Mouse (Mus musculus): ENCODE results near the gene Prima1. TPM values are rescaled to one million over a fixed set of nuclear protein-coding genes. Genes with fewer than 3 reads are reported as not detected.

Prima1 gene
- total and polyA plus RNA-seq, 2 experiments from 2014 or later = not detected

DNA sequence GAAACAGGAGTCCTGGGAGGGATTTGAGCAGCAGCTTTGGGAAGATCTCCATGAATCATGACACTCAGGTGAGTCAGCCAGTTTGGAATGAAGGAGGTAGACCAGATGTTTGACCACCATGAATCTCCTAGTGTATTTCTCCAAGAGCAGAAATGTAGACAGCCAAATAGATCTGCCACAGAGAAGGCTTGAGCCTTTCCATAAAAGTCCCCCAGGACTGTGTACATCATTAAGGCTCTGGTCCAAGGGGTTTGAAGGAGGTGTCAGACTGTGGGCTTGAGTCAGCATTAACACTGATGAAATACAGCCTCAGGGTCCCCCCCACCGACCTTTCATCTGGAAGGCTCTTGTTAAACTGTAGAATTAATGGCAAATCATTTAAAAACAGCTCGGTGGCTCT lies 39.5 kb upstream of the Prima1 start:
- H3K9me3 ChIP-seq (replicated peaks; ENCODE audit: control insufficient read depth, low read length) = no peaks in the 10 kb centered on the region
- DNase-seq (ENCODE audit: low spot score) = no peak
- no peak for ATAC-seq (ENCODE audit: insufficient read depth, low read depth)
- no peak overlapping the region for H3K4me2 ChIP-seq (ENCODE audit: low read depth, low read length)
- WGBS = 46% methylated on average over 2 of the region's 2 CpGs
- H3K27ac ChIP-seq (ENCODE audit: low read depth) = no peak overlapping the region
- peaks cover 10% of the 10 kb centered on the region; the same call in 1 of the 2 replicates for H3K27me3 ChIP-seq (ENCODE audit: control insufficient read depth, insufficient read depth, low read length)
- TF ChIP-seq EP300 (IDR thresholded peaks at IDR 0.05; ENCODE audit: low read depth) = no peak
- TF ChIP-seq CTCF (IDR thresholded peaks at IDR 0.05; ENCODE audit: low read depth) = no peak
- no peaks in the 10 kb centered on the region for H3K36me3 ChIP-seq (replicated peaks; ENCODE audit: control insufficient read depth, insufficient read depth, low read length)
- no peaks in the 10 kb centered on the region for H3K4me1 ChIP-seq (ENCODE audit: control insufficient read depth, insufficient read depth)
- no peak overlapping the region for H3K4me3 ChIP-seq (ENCODE audit: low read depth, low read length)
- H3K9ac ChIP-seq (replicated peaks; ENCODE audit: low read depth, low read length) = no peak overlapping the region

DNA sequence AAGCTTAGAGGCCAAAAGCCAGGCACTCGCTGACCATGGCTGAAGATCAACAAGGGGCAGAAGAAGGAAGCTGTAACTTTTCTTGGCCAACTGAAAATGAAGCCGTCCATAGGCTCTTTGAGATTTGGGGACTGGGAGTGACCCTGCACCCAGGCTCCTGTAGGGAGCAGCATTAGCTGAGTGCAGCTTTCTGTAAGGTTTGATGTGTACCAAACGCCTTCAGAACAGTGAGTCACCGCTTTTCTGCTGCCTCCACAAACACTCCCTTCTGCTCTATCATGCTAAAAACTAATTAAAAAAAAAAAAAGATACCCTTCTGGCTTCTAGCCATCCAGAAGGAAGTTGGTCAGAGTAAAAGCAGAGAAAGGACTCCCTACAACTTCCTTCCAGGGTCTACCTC lies 34.5 kb upstream of the Prima1 start:
- no peaks in the 10 kb centered on the region for H3K36me3 ChIP-seq (replicated peaks; ENCODE audit: control insufficient read depth, insufficient read depth, low read length)
- ATAC-seq (ENCODE audit: insufficient read depth, low read depth) (no peak), DNase-seq (ENCODE audit: low spot score) (no peak)
- WGBS = 65% methylated on average over 4 of the region's 4 CpGs
- H3K27ac ChIP-seq (ENCODE audit: low read depth) = no peak overlapping the region
- H3K27me3 ChIP-seq (ENCODE audit: control insufficient read depth, insufficient read depth, low read length) = peaks cover 4% of the 10 kb centered on the region; the same call in 1 of the 2 replicates
- H3K4me2 ChIP-seq (ENCODE audit: low read depth, low read length) = no peak overlapping the region
- no peak for TF ChIP-seq EP300 (IDR thresholded peaks at IDR 0.05; ENCODE audit: low read depth)
- no peak for TF ChIP-seq CTCF (IDR thresholded peaks at IDR 0.05; ENCODE audit: low read depth)
- no peak overlapping the region for H3K4me3 ChIP-seq (ENCODE audit: low read depth, low read length)
- H3K4me1 ChIP-seq (ENCODE audit: control insufficient read depth, insufficient read depth) = no peaks in the 10 kb centered on the region
- H3K9me3 ChIP-seq (replicated peaks; ENCODE audit: control insufficient read depth, low read length) = no peaks in the 10 kb centered on the region
- H3K9ac ChIP-seq (replicated peaks; ENCODE audit: low read depth, low read length) = no peak overlapping the region

DNA sequence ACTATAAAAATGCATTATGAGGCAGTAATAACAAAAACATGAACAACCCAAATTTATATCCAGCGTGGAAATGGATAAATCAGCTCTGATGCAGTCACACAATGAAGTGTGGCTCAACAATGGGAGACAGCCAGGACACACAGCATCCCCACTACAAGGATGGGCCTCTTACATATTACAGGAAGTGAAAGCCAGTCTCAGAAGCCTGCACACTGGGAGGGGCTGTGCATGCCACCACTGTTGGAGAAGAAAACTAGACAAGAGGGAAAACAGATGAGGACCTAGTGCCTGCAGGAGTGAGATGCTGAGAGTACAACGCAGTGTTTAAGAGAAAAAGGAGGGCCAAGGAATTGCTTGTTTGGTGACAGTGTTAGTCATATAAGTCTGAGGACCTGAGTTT lies 31.8 kb upstream of the Prima1 start:
- Histone ChIP-seq H3K4me1 (ENCODE audit: control insufficient read depth, insufficient read depth) (no peaks in the 10 kb centered on the region), H3K4me3 (ENCODE audit: low read depth, low read length) (no peak overlapping the region), H3K27ac (ENCODE audit: low read depth) (no peak overlapping the region), H3K9ac (replicated peaks; ENCODE audit: low read depth, low read length) (no peak overlapping the region), H3K9me3 (replicated peaks; ENCODE audit: control insufficient read depth, low read length) (no peaks in the 10 kb centered on the region), H3K36me3 (replicated peaks; ENCODE audit: control insufficient read depth, insufficient read depth, low read length) (no peaks in the 10 kb centered on the region), H3K27me3 (ENCODE audit: control insufficient read depth, insufficient read depth, low read length) (no peaks in the 10 kb centered on the region), H3K4me2 (ENCODE audit: low read depth, low read length) (no peak overlapping the region)
- WGBS = 86% methylated on average over 2 of the region's 2 CpGs
- DNase-seq (ENCODE audit: low spot score) (no peak), ATAC-seq (ENCODE audit: insufficient read depth, low read depth) (no peak)
- TF ChIP-seq EP300 (IDR thresholded peaks at IDR 0.05; ENCODE audit: low read depth) (no peak), CTCF (IDR thresholded peaks at IDR 0.05; ENCODE audit: low read depth) (no peak)

DNA sequence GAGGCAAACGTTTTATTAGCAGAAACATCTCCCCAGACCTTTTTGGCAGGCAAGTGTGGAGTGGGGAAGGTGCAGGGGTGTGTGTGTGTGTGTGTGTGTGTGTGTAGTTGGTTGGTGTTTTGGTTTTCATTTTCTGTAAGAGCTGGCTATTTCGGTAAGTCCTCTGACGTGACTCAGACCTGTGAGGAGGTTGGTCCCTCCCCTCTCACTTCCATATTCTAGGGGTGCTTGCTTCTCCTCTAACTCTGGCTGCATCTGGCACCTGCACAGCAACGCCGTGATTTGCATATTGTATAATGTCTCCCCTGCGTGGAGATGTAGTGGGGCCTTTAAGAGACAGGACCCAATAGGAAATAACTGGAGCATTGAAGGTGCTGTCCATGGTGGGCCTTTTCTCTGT lies 31.1 kb upstream of the Prima1 start:
- WGBS = 55% methylated on average over 6 of the region's 6 CpGs
- Histone ChIP-seq H3K9ac (replicated peaks; ENCODE audit: low read depth, low read length) (no peak overlapping the region), H3K27me3 (ENCODE audit: control insufficient read depth, insufficient read depth, low read length) (no peaks in the 10 kb centered on the region), H3K36me3 (replicated peaks; ENCODE audit: control insufficient read depth, insufficient read depth, low read length) (no peaks in the 10 kb centered on the region), H3K27ac (ENCODE audit: low read depth) (no peak overlapping the region), H3K4me3 (ENCODE audit: low read depth, low read length) (no peak overlapping the region), H3K4me2 (ENCODE audit: low read depth, low read length) (no peak overlapping the region), H3K9me3 (replicated peaks; ENCODE audit: control insufficient read depth, low read length) (no peaks in the 10 kb centered on the region), H3K4me1 (ENCODE audit: control insufficient read depth, insufficient read depth) (no peaks in the 10 kb centered on the region)
- TF ChIP-seq CTCF (IDR thresholded peaks at IDR 0.05; ENCODE audit: low read depth) (no peak), EP300 (IDR thresholded peaks at IDR 0.05; ENCODE audit: low read depth) (no peak)
- DNase-seq (ENCODE audit: low spot score) = no peak
- ATAC-seq (ENCODE audit: insufficient read depth, low read depth) = no peak

DNA sequence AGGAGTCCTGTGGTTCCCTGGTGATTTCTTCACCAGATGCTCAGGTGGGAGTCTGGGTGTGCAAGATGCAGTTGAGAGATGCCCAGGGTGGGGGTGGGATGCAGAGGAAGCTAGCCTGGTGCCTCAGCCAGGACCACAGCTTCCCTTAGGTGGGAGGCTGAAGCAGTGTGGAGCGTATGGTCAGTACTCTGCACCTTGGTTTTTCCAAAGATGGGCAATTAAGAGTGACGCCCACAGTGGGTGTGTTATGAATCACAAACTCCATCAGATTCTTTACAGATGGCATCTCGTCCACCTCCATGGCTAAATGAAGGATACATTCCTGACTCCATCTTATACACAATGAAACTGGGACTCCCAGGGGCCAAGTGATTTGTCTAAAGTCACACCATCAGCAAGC lies 30.2 kb upstream of the Prima1 start:
- Histone ChIP-seq H3K4me1 (ENCODE audit: control insufficient read depth, insufficient read depth) (no peaks in the 10 kb centered on the region), H3K9ac (replicated peaks; ENCODE audit: low read depth, low read length) (no peak overlapping the region), H3K36me3 (replicated peaks; ENCODE audit: control insufficient read depth, insufficient read depth, low read length) (no peaks in the 10 kb centered on the region), H3K27ac (ENCODE audit: low read depth) (no peak overlapping the region), H3K4me2 (ENCODE audit: low read depth, low read length) (no peak overlapping the region), H3K9me3 (replicated peaks; ENCODE audit: control insufficient read depth, low read length) (no peaks in the 10 kb centered on the region), H3K4me3 (ENCODE audit: low read depth, low read length) (no peak overlapping the region), H3K27me3 (ENCODE audit: control insufficient read depth, insufficient read depth, low read length) (no peaks in the 10 kb centered on the region)
- DNase-seq (ENCODE audit: low spot score) (no peak), ATAC-seq (ENCODE audit: insufficient read depth, low read depth) (no peak)
- WGBS = 77% methylated on average over 3 of the region's 3 CpGs
- no peak for TF ChIP-seq EP300 (IDR thresholded peaks at IDR 0.05; ENCODE audit: low read depth)
- TF ChIP-seq CTCF (IDR thresholded peaks at IDR 0.05; ENCODE audit: low read depth) = no peak

DNA sequence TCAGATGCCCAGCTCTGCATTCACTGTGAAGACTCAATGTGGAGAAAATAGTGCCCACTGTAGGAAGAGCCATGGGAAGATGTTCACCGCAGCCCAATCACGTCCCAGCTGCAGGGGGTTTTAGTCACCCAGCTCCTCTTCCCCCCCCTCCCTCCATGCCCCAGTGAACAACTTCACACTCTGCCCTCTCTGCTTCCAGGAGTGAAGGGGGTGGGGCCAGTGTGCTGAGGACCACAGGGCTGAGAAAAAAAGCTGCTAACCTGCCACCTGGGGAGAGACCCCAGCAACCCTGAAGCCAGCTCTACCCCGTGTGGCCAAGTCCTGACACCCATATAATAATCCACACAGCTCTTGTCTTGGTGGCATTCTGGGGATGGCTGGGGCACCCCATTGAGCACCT lies 24.7 kb upstream of the Prima1 start:
- WGBS = 21% methylated on average over 3 of the region's 3 CpGs
- no peaks in the 10 kb centered on the region for H3K27me3 ChIP-seq (ENCODE audit: control insufficient read depth, insufficient read depth, low read length)
- no peak for ATAC-seq (ENCODE audit: insufficient read depth, low read depth)

More for the DNA sequence above, 24.7 kb upstream of the Prima1 start:
- H3K9ac ChIP-seq (replicated peaks; ENCODE audit: low read depth, low read length) = no peak overlapping the region
- no peak overlapping the region for H3K4me3 ChIP-seq (ENCODE audit: low read depth, low read length)
- no peak overlapping the region for H3K4me2 ChIP-seq (ENCODE audit: low read depth, low read length)
- no peak for DNase-seq (ENCODE audit: low spot score)
- no peaks in the 10 kb centered on the region for H3K4me1 ChIP-seq (ENCODE audit: control insufficient read depth, insufficient read depth)
- no peaks in the 10 kb centered on the region for H3K36me3 ChIP-seq (replicated peaks; ENCODE audit: control insufficient read depth, insufficient read depth, low read length)
- H3K9me3 ChIP-seq (replicated peaks; ENCODE audit: control insufficient read depth, low read length) = no peaks in the 10 kb centered on the region
- no peak overlapping the region for H3K27ac ChIP-seq (ENCODE audit: low read depth)
- TF ChIP-seq EP300 (IDR thresholded peaks at IDR 0.05; ENCODE audit: low read depth) (no peak), CTCF (IDR thresholded peaks at IDR 0.05; ENCODE audit: low read depth) (no peak)

All from heart, postnatal 0 days (tissue).